Mouse (Mus musculus) lung, embryonic 15.5 days (tissue): ENCODE measurements around the gene Papss2. TPM values are rescaled to one million over a fixed set of nuclear protein-coding genes. Genes with fewer than 3 reads are reported as not detected.

Source experiments
- polyA plus RNA-seq: library from polyadenylated mRNA; unstranded; fragments of >200 nt; fragmentation: Nextera tagmentation; extraction: Ambion mirVana; gene quantifications from 2 replicates; pipeline ENCODE4 v1.2.1, GENCODE M21; 2015

Gene Papss2
- polyA plus RNA-seq, 1 experiment from 2014 or later: 3.4 TPM

Other genes starting within 250 kb of the Papss2 start
- gene Sgms1, start 206.1 kb upstream of the Papss2 start, polyA plus RNA-seq: 50.4 and 54.7 TPM in 2 replicates
- gene Rpl9-ps6, start 129.2 kb upstream of the Papss2 start, polyA plus RNA-seq: 106 and 112 TPM in 2 replicates
- 60.1 and 62.9 TPM in 2 replicates for gene Minpp1, start 110.0 kb upstream of the Papss2 start, polyA plus RNA-seq
- 65.6 and 66.1 TPM in 2 replicates for gene Atad1, start 144.0 kb downstream of the Papss2 start, polyA plus RNA-seq
- gene Pten, start 161.7 kb downstream of the Papss2 start, polyA plus RNA-seq: 8.3 and 10.2 TPM in 2 replicates